Mouse (Mus musculus): ENCODE data around the gene Napsa.

- TF ChIP-seq POLR2A (IDR thresholded peaks at IDR 0.05; ENCODE audit: insufficient read depth, low read depth, low read length) (no peak), CTCF (IDR thresholded peaks at IDR 0.05; ENCODE audit: insufficient read depth, low read depth, low read length) (no peak)
These were observed 33.3 kb downstream of the Napsa start for GRCm38 (mm10) chr7:44605436-44605835.
